Mouse (Mus musculus) liver, embryonic 16.5 days (tissue): ENCODE measurements at regions not wholly inside any gene's neighbourhood (a gene's known extent, or its start where the extent isn't known, plus 50 kb on each side); places are given as distances from the start of the nearest gene placed in this dataset.

Experiments used
- ATAC-seq: fragments of 200-750 bp; cut with Nextera tagmentation; 2 replicates; pipeline ENCODE4 v1.8.0; 2017; ENCODE audit warnings: low read depth, mild to moderate bottlenecking, moderate number of reproducible peaks, moderate library complexity
- H3K27ac ChIP-seq: fragments of 300-500 bp; sonication (generic); 2 replicates; pipeline ENCODE4 v1.5.1; 2014; ENCODE audit warnings: mild to moderate bottlenecking, low read length
- H3K27me3 ChIP-seq: fragments of 300-500 bp; sonication (generic); 2 replicates; pipeline ENCODE4 v1.6.1; 2014; ENCODE audit warnings: low read depth, low read length, mixed read lengths; ENCODE audit not compliant: control insufficient read depth, insufficient read depth
- H3K36me3 ChIP-seq: fragments of 300-500 bp; sonication (generic); 2 replicates; pipeline ENCODE4 v1.6.1; 2014; ENCODE audit warnings: mild to moderate bottlenecking; ENCODE audit not compliant: control insufficient read depth, insufficient read depth
- H3K4me1 ChIP-seq: fragments of 300-500 bp; sonication (generic); 2 replicates; pipeline ENCODE4 v1.6.1; 2014; ENCODE audit warnings: low read depth, low read length, mixed read lengths; ENCODE audit not compliant: control insufficient read depth
- H3K4me2 ChIP-seq: fragments of 300-500 bp; sonication (generic); 2 replicates; pipeline ENCODE4 v1.6.1; 2014; ENCODE audit warnings: low read depth, low read length, mixed read lengths
- H3K4me3 ChIP-seq: fragments of 300-500 bp; sonication (generic); 2 replicates; pipeline ENCODE4 v1.5.1; 2014; ENCODE audit warnings: low read depth, mild to moderate bottlenecking, low read length
- H3K9ac ChIP-seq: fragments of 300-500 bp; sonication (generic); 2 replicates; pipeline ENCODE4 v1.6.1; 2014; ENCODE audit warnings: low read depth, low read length
- H3K9me3 ChIP-seq: fragments of 300-500 bp; sonication (generic); replicated peaks from 2 replicates; pipeline ENCODE4 v1.6.1; 2016; ENCODE audit warnings: low read length; ENCODE audit not compliant: control insufficient read depth
- WGBS: fragments of 180-500 bp; shearing (Covaris S2); extraction: QIAGEN DNeasy Blood & Tissue Kit; methylation state at CpG from one replicate; pipeline ENCODE4 v1.1.7; 2014; ENCODE audit not compliant: insufficient replicate concordance; 5-methylcytosine and 5-hydroxymethylcytosine counted together

DNA sequence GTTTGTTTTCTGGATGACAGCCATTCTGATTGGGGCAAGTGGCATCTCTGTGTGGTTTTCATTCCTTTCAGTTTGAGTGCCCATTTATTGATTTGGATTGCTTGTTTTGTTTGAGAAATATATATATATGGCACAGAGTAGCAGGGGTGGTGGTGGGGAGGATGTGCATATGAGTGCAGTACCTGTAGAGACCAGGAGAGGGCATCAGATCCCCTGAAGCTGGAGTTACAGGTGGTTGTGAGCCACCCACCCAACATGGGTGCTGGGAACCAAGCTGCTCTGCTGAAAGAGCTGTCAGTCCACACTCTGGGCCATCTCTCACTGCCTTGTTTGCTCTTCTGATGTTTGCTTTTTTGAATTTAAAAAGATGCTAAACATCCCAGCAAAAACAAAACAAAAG is 216.7 kb downstream of the Uaca start:
- no peaks in the 10 kb centered on the region for H3K9me3 ChIP-seq
- no peaks in the 10 kb centered on the region for H3K36me3 ChIP-seq
- ATAC-seq = no peak
- no peak overlapping the region for H3K4me2 ChIP-seq
- no peak overlapping the region for H3K9ac ChIP-seq
- H3K27me3 ChIP-seq = no peaks in the 10 kb centered on the region
- H3K4me1 ChIP-seq = no peaks in the 10 kb centered on the region
- H3K27ac ChIP-seq = no peak overlapping the region
- no peak overlapping the region for H3K4me3 ChIP-seq

DNA sequence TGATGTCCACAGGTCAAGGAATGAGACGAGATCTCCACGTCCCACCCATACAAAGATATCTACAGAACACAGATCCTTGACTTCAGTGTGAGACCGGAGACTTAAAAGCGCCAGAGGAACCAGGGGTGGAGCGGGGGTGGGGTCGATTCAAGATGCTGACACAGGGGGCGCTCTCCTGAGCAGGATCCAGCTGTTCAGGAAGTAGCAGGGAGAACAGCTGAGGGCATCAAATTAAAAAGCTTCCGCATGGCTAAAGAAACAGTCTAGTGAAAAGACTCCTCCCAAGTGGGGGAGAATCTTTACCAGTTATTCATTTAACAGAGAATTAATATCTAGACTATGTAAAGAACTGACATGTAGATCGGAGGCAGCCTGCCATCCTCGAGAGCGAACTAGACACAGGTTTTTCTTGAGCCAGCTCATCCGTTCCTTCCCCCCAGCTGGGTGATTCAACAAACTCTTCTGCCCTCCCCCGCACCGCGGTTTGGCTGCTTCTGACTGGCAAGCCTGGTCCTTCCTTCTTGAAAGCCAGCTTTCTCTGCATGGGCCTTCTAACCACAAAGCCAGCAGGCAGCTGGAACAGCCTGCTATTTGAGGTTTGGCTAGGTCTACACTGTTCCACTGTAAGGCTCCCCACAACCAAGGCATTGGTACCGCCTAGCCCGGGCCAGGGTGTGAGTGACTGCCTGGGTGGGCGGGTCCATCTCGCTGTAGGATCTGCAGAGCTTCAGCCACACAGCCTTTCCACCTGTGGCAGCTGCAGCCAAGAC is 218.6 kb downstream of the Uaca start:
- no peaks in the 10 kb centered on the region for H3K9me3 ChIP-seq
- H3K4me1 ChIP-seq = no peaks in the 10 kb centered on the region
- H3K27ac ChIP-seq = no peak overlapping the region
- peak; percentile 41; the same call in 1 of the 2 replicates for ATAC-seq
- no peak overlapping the region for H3K4me3 ChIP-seq
- H3K9ac ChIP-seq = no peak overlapping the region
- WGBS = 18% methylated on average over 19 of the region's 19 CpGs
- H3K4me2 ChIP-seq = no peak overlapping the region
- no peaks in the 10 kb centered on the region for H3K27me3 ChIP-seq
- no peaks in the 10 kb centered on the region for H3K36me3 ChIP-seq

DNA sequence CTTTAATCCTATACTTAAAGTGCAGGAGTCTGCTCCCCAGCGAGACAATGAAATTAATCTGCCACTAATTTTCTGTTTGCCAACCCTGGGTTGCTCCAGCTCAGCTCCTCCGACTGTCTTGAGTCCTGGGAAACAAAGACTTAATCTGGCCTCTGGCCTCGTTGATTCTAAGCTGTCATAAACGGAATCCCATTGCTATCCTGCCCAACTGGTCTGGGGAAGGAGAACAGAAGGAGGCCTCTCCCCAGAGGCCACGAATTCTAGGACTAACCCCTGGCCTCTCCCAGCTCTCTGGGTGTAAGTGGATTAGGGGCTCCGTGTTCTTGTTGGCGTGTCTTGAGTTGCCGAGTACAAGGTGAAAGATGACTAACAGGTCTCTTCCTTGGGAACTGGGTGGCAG is 219.8 kb downstream of the Uaca start:
- Histone ChIP-seq H3K27me3 (no peaks in the 10 kb centered on the region), H3K4me3 (no peak overlapping the region), H3K36me3 (no peaks in the 10 kb centered on the region), H3K9me3 (no peaks in the 10 kb centered on the region), H3K27ac (no peak overlapping the region), H3K4me2 (no peak overlapping the region), H3K9ac (no peak overlapping the region), H3K4me1 (no peaks in the 10 kb centered on the region)
- ATAC-seq = no peak
- 51% methylated on average over 8 of the region's 8 CpGs for WGBS

DNA sequence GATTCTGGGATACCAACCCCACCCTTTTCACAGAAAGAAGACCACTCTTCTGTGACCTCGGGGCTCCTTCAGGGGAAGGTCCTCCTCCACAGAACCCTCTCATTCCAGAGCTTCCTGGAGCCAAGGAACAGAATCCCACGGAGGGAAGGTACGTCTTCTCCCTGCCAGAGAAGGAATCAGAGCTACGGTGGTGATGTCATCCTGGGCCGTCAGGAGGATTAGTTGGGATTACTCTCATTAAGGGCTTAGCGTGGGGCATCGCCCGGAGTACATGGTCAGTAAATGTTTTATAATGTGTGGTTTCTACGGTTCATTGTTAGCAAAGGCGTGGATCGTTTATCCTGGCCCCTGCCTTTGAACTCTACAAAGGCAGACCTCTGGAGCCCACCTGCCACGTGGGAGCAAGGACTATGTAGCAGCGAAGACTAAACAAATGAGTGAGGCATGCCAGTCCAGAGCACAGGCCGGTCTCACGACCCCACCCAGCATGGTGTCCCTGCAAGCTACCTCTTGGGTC is 221.1 kb downstream of the Uaca start:
- Histone ChIP-seq H3K9ac (no peak overlapping the region), H3K4me3 (no peak overlapping the region), H3K9me3 (no peaks in the 10 kb centered on the region), H3K4me2 (no peak overlapping the region), H3K27me3 (no peaks in the 10 kb centered on the region), H3K27ac (no peak overlapping the region), H3K4me1 (no peaks in the 10 kb centered on the region), H3K36me3 (no peaks in the 10 kb centered on the region)
- ATAC-seq = no peak
- WGBS = 67% methylated on average over 15 of the region's 15 CpGs

DNA sequence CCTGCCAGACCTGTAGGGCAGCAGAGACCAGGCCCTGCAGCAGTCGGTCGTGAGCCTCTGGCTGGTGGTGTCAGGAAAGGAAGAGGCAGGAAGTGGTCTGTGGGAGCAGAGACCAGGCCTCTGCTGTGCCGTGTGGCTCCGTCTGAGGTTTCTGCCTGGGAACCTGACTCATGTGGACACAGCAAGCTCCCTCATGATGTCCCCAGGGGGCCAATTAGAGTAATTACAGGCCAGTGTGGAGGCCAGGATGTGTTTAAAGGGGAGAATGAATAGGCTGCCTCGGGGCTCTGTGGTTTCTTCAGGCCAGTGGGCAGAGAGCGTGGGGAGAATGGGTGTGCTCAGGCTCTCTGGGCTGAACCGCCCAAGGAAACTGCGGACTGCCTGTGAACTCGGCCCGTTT is 222.3 kb downstream of the Uaca start:
- Histone ChIP-seq H3K4me2 (no peak overlapping the region), H3K9ac (no peak overlapping the region), H3K9me3 (no peaks in the 10 kb centered on the region), H3K36me3 (no peaks in the 10 kb centered on the region), H3K4me1 (no peaks in the 10 kb centered on the region), H3K4me3 (no peak overlapping the region), H3K27ac (no peak overlapping the region), H3K27me3 (no peaks in the 10 kb centered on the region)
- 21% methylated on average over 10 of the region's 10 CpGs for WGBS
- ATAC-seq = no peak

DNA sequence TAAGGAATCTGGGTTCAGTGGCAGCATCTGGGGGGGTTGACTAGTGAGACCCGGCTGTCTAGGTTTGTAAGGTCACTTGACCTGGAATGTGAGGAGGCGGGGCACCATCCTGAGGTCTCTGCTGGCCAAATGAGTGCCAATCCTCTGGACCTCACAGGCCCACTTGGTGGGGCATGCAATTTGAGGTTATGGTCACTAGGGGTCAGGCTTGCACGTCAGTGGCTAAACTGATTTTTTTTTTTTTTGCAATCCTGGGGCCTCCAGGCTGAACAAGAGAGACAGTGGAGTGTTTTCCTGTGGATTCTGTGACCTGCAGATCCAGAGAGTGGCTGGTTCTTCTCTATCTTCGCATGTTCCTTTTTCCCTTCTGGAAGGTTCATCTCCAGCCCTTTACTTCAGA is 225.6 kb downstream of the Uaca start:
- ATAC-seq = no peak
- Histone ChIP-seq H3K9ac (no peak overlapping the region), H3K27me3 (no peaks in the 10 kb centered on the region), H3K27ac (no peak overlapping the region), H3K36me3 (no peaks in the 10 kb centered on the region), H3K9me3 (no peaks in the 10 kb centered on the region), H3K4me1 (no peaks in the 10 kb centered on the region; the same call in 1 of the 2 replicates), H3K4me3 (no peak overlapping the region), H3K4me2 (no peak overlapping the region)
- WGBS = 52% methylated on average over 4 of the region's 4 CpGs

DNA sequence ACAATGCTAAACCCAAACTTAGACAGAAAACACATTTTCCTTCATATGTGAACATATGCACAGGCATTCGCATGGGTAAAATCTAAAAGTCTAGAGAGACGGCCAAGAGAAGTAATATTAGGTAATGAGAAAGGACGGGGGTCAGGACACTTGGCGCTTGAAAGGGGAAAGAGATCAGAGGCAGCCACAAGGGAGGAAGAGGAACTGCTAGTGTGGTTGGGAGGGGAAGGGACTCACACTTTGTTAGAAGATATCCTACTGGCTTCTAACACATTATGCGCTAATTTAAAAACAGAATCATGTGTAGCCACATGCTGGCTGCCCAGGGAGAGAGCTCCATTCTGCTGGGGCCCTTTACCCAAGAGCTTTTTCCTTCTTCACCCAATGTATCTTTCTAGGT is 227.5 kb downstream of the Uaca start:
- Histone ChIP-seq H3K27me3 (no peaks in the 10 kb centered on the region), H3K27ac (peak overlapping the region; percentile 61), H3K36me3 (no peaks in the 10 kb centered on the region), H3K9me3 (no peaks in the 10 kb centered on the region), H3K4me3 (no peak overlapping the region), H3K9ac (no peak overlapping the region), H3K4me1 (no peaks in the 10 kb centered on the region; the same call in 1 of the 2 replicates), H3K4me2 (no peak overlapping the region)
- WGBS = 29% methylated on average over 5 of the region's 5 CpGs
- no peak for ATAC-seq

DNA sequence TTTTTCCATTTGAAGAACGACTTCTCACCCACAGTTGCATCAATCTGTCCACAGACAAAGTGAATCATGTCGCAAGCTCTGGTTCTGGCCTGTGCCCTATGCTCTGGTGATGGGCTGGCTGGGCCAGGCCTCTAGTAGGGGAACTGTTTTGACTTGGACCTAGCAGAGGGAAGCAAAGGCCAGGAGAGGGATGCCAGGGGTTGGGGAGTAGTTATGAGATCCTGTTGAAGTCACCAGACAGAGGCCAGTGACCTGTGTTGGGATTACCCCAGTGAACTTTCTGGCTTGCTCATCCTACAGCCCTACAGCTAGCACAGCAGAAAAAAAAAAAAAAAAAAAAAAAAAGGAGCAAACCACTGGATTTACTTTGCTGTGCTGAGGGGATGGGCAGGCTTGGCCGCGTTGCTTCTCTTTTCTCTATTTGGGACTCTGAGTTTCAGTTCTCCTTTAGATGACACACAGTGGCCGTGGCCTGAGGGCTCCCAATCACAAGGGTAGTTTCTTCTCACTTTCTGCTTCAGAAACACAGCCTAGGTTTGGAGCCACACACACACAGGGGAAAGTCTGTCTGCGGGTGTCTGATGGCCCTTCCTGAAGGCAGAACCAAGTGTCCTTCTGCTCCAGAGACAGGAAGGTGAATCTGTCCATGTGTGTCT is 228.2 kb downstream of the Uaca start:
- Histone ChIP-seq H3K27me3 (no peaks in the 10 kb centered on the region), H3K4me2 (no peak overlapping the region), H3K36me3 (no peaks in the 10 kb centered on the region), H3K27ac (peak overlapping the region; percentile 41; the same call in 1 of the 2 replicates), H3K9ac (no peak overlapping the region), H3K9me3 (no peaks in the 10 kb centered on the region), H3K4me3 (no peak overlapping the region), H3K4me1 (no peaks in the 10 kb centered on the region; the same call in 1 of the 2 replicates)
- peak; percentile 50 for ATAC-seq
- 32% methylated on average over 6 of the region's 6 CpGs for WGBS

DNA sequence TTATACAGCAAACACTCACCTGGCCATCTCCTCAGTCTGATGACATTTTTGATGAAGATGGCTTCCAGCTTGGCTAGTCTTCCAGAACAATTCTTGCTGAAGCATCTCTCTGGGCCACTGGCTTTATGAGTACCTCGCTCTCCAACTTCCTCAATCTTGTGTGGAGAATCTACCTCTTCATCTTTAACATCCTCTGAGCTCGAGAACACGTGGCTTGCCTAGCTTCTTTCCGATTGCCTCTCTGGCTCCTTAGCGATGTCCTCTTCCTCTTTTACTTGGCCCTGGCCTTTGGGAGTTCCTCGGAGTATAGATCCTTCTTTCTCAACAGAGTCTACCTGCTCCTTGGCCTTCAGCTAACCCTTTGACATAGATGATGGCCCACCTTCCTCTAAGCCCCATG is 231.0 kb downstream of the Uaca start:
- no peaks in the 10 kb centered on the region for H3K9me3 ChIP-seq
- no peaks in the 10 kb centered on the region; the same call in 1 of the 2 replicates for H3K4me1 ChIP-seq
- no peak for ATAC-seq
- H3K36me3 ChIP-seq = no peaks in the 10 kb centered on the region
- 18% methylated on average over 6 of the region's 6 CpGs for WGBS
- no peak overlapping the region for H3K4me3 ChIP-seq
- no peak overlapping the region for H3K4me2 ChIP-seq
- H3K9ac ChIP-seq = no peak overlapping the region
- no peak overlapping the region for H3K27ac ChIP-seq
- no peaks in the 10 kb centered on the region for H3K27me3 ChIP-seq
